Mouse (Mus musculus): Measurements from ENCODE around the gene Ms4a4d.
"Not testable (repeated sequence)": the region's sequence is repeated elsewhere in the genome, so short reads cannot be mapped to it uniquely, and the experiment has no call there.

Gene Ms4a4d

GRCm38 (mm10) chr19:11547911-11548310, 11.3 kb downstream of the Ms4a4d start:
- ChIA-PET POLR2A (interaction anchor here in 1 of 4 experiments (0.7 kb wide), 1 partner anchor 237 kb away, joined by 3 read pairs; no protein-coding TSS in a partner anchor), CTCF (no interaction called here)

DNA sequence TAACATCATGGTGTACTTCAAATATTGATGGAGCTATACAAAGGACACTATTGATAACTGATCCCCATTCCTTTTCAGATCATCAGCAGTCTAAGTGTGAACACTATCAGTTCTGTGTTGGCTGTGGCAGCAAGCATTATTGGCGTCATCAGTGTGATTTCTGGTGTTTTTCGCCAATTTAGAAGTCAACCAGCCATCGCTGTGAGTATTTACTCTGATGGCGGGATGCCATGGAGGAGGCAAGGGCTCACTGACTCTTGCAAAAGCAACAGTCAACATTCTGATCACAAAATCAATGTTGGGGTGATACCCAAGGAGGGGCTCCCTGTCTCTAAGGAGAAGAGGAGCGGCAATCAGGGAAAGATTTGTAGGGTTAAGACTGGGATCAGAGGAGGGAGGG, 18.1 kb downstream of the Ms4a4d start:
- ChIA-PET POLR2A (no interaction called here), CTCF (no interaction called here)

GRCm38 (mm10) chr19:11559560-11559959, 23.0 kb downstream of the Ms4a4d start:
- CTCF ChIA-PET, POLR2A ChIA-PET: not testable (repeated sequence)

GRCm38 (mm10) chr19:11574965-11575364, 38.4 kb downstream of the Ms4a4d start:
- ChIA-PET POLR2A (no interaction called here), CTCF (interaction anchor here in 1 of 4 experiments (0.5 kb wide), 1 partner anchor 946 kb away, joined by 4 read pairs; no protein-coding TSS in a partner anchor)

- POLR2A ChIA-PET: no interaction called here
- CTCF ChIA-PET: no interaction called here
Measured at GRCm38 (mm10) chr19:11589205-11589604, 52.6 kb downstream of the Ms4a4d start.

GRCm38 (mm10) chr19:11589891-11590449, 53.4 kb downstream of the Ms4a4d start:
- POLR2A ChIA-PET: no interaction called here

GRCm38 (mm10) chr19:11601349-11601748, 64.7 kb downstream of the Ms4a4d start:
- ChIA-PET CTCF (interaction anchor here (0.6 to 1.3 kb wide), 5 partner anchors 9 to 721 kb away, joined by 3 to 9 read pairs (median 6); no protein-coding TSS in a partner anchor), POLR2A (interaction anchor here in 1 of 4 experiments (0.6 kb wide), 1 partner anchor 64 kb away, joined by 6 read pairs; no protein-coding TSS in a partner anchor)

More at GRCm38 (mm10) chr19:11589891-11590449, 53.4 kb downstream of the Ms4a4d start:
- CTCF ChIA-PET: no interaction called here

DNA sequence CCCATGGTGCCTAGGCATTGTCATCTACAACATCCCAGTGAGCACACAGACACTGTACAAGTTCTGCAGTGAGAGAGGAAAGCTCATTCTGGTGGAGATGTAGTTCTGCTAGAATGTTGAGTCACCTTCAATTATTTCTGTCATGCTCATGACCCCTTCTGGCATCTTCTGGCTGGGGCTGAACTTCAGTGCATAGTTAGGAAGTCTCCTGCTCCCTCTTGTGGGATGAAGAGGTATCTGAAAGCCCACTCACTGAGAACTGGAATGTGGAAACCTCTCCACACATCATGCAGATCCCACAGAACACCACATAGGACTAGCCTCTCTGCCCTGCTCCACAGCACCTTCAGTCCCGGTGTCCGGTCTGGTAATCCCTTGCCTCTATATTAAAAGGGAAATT, 65.4 kb downstream of the Ms4a4d start:
- CTCF ChIA-PET: interaction anchor here in 3 of 4 experiments (0.6 to 1.3 kb wide), 5 partner anchors 10 to 557 kb away, joined by 3 to 9 read pairs (median 5); no protein-coding TSS in a partner anchor
- POLR2A ChIA-PET: no interaction called here

GRCm38 (mm10) chr19:11604603-11605002, 68.0 kb downstream of the Ms4a4d start, which contains the start of gene Ms4a6d:
TSS of gene Ms4a6d (minus strand) at chr19:11604849.
- ChIA-PET POLR2A (no interaction called here), CTCF (interaction anchor here in 2 of 4 experiments (0.6 to 1.5 kb wide), 2 partner anchors 165 to 406 kb away, joined by 4 to 6 read pairs; no protein-coding TSS in a partner anchor)

All from embryonic stem cell, embryonic (primary cell).